8 mouse cellular contexts compared by ENCODE assay signal in the genomic region with DNA sequence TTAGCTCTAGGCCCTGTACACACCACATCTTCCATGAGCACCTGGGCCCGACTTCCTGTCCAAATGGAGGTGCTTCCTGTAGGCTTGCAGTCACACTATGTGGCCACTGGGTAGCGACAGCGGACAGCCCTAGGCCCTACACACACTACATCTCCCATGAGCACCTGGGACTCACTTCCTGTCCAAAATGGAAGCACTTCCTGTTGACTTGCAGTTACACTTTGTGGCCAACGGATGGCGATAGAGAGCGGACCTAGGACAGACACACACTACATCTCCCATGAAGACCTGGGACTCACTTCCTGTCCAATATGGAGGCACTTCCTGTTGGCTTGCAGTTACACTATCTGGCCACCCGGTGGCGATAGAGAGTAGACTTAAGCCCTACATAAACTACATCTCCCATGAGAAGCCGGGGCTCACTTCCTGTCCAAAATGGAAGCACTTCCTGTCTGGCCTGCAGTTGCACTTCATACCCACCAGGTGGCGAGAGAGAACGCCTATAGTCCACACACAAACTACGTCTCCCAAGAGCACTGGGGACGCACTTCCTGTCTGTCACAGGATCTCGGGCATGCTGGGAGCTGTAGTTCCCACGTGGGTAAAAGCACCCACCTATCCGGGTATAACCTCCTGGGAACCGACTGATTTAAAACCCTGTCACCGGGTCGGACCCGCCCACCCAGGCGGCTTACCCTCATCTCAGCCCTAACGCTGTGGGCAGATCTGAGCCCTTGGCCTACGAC.
A peak's percentile ranks its signal among the peaks of the same experiment; 100 is the strongest.
DNase-seq lines count a peak whose midpoint lies in the region; ATAC-seq lines count a peak whose summit lies in the region.

No protein-coding gene starts in this region.

- peak; percentile 99 for DNase-seq in MEL-GATA-1-ER (ENCODE audit: extremely low read depth, low read depth)
- DNase-seq in cerebellum, adult 8-10 months: peak; percentile 94
- peak; percentile 99 for DNase-seq in forelimb bud, embryonic 11.5 days (ENCODE audit: low read depth, low spot score)
- DNase-seq in layer of hippocampus, adult 9-10 months (ENCODE audit: low spot score): peak; percentile 99
- DNase-seq in ovary, postnatal 10 days (ENCODE audit: low spot score): peak; percentile 53
- peak; percentile 87 to 93 for DNase-seq in thymus, postnatal 10 days (ENCODE audit: low spot score in 2 of 2)

- H3K9ac ChIP-seq in lung, embryonic 16.5 days (ENCODE audit: low read length): no peak overlapping the region

- peak overlapping the region; percentile 53 for H3K4me2 ChIP-seq in lung, embryonic 16.5 days (ENCODE audit: low read depth, low read length)

- no peaks in the 10 kb centered on the region for H3K36me3 ChIP-seq in lung, embryonic 16.5 days (ENCODE audit: control insufficient read depth, insufficient read depth, low read length)

- no peaks in the 10 kb centered on the region for H3K4me1 ChIP-seq in lung, embryonic 16.5 days (replicated peaks; ENCODE audit: control insufficient read depth, insufficient read depth, low read length)

- no peaks in the 10 kb centered on the region for H3K9me3 ChIP-seq in lung, embryonic 16.5 days (ENCODE audit: control insufficient read depth, low read length)

- ATAC-seq in hematopoietic stem cell, adult 5-6 weeks (replicated peaks in 1 of 2; ENCODE audit: insufficient read depth in 1 of 2, low FRiP score in 2 of 2, low TSS enrichment in 1 of 2, low read depth in 1 of 2, poor library complexity in 2 of 2, severe bottlenecking in 2 of 2): peak; percentile 95 to 96
- ATAC-seq in lung, embryonic 16.5 days (ENCODE audit: low read depth): peak; percentile 96

- H3K27me3 ChIP-seq in lung, embryonic 16.5 days (ENCODE audit: control insufficient read depth, insufficient read depth, low read depth, low read length): no peaks in the 10 kb centered on the region

- WGBS in lung, embryonic 16.5 days: 9% methylated on average over 23 of the region's 23 CpGs

- no peak overlapping the region for H3K27ac ChIP-seq in lung, embryonic 16.5 days (ENCODE audit: low read length)

- peak overlapping the region; percentile 44 for H3K4me3 ChIP-seq in lung, embryonic 16.5 days (ENCODE audit: low read length)
